Mouse (Mus musculus) retina, adult 2 months (tissue): ENCODE results near the gene Stx2.

Experiments
- DNase-seq: peaks from one replicate; pipeline ENCODE4 v3.0.0-alpha.2; 2012; ENCODE audit warnings: low read depth, low spot score

Gene Stx2

GRCm38 (mm10) chr5:129008412-129008826 is at the start of gene Stx2:
TSS of gene Stx2 (minus strand) at chr5:129008574.
- peak; percentile 70 for DNase-seq

GRCm38 (mm10) chr5:129054675-129055284 is 46.4 kb upstream of the Stx2 start:
- no peak for DNase-seq

GRCm38 (mm10) chr5:129052636-129053355 is 44.4 kb upstream of the Stx2 start:
- DNase-seq: no peak

- no peak for DNase-seq
These were observed 43.5 kb upstream of the Stx2 start for GRCm38 (mm10) chr5:129051910-129052309.

- no peak for DNase-seq
These were observed 41.0 kb upstream of the Stx2 start for GRCm38 (mm10) chr5:129049372-129049771.

- no peak for DNase-seq
These were observed 37.5 kb upstream of the Stx2 start for GRCm38 (mm10) chr5:129045641-129046580.

- no peak for DNase-seq
These were observed 29.4 kb upstream of the Stx2 start for GRCm38 (mm10) chr5:129037739-129038138.

- no peak for DNase-seq
These were observed 28.3 kb upstream of the Stx2 start for GRCm38 (mm10) chr5:129036678-129037077.

GRCm38 (mm10) chr5:129029131-129029723 is 20.9 kb upstream of the Stx2 start:
- DNase-seq: no peak

- DNase-seq: no peak
These were observed 18.3 kb upstream of the Stx2 start for GRCm38 (mm10) chr5:129026637-129027036.

GRCm38 (mm10) chr5:129026171-129026570 is 17.8 kb upstream of the Stx2 start:
- DNase-seq: no peak

GRCm38 (mm10) chr5:129025725-129026124 is 17.4 kb upstream of the Stx2 start:
- DNase-seq: no peak

- no peak for DNase-seq
These were observed 16.7 kb upstream of the Stx2 start for GRCm38 (mm10) chr5:129025048-129025447.

- DNase-seq: no peak
These were observed 12.4 kb upstream of the Stx2 start for GRCm38 (mm10) chr5:129020731-129021130.

GRCm38 (mm10) chr5:129020300-129020668 is 11.9 kb upstream of the Stx2 start:
- no peak for DNase-seq

- peak; percentile 96 for DNase-seq
These were observed 11.3 kb upstream of the Stx2 start, which contains the start of gene Ran for GRCm38 (mm10) chr5:129019497-129020299. TSS of gene Ran (plus strand) at chr5:129020069.

- no peak for DNase-seq
These were observed 10.6 kb upstream of the Stx2 start for GRCm38 (mm10) chr5:129018782-129019489.

GRCm38 (mm10) chr5:129016370-129016769 is 8.0 kb upstream of the Stx2 start:
- DNase-seq: no peak

- DNase-seq: no peak
These were observed 7.2 kb upstream of the Stx2 start for GRCm38 (mm10) chr5:129015540-129015939.

- DNase-seq: no peak
These were observed 6.6 kb upstream of the Stx2 start for GRCm38 (mm10) chr5:129015020-129015419.
